Mouse (Mus musculus): ENCODE data around the gene Gm13290. TPM values are rescaled to one million over a fixed set of nuclear protein-coding genes. Genes with fewer than 3 reads are reported as not detected.
"Not testable (repeated sequence)": the region's sequence is repeated elsewhere in the genome, so short reads cannot be mapped to it uniquely, and the experiment has no call there.

Gene Gm13290
- polyA plus RNA-seq, 1 experiment from 2014 or later, result 0.13 TPM

DNA sequence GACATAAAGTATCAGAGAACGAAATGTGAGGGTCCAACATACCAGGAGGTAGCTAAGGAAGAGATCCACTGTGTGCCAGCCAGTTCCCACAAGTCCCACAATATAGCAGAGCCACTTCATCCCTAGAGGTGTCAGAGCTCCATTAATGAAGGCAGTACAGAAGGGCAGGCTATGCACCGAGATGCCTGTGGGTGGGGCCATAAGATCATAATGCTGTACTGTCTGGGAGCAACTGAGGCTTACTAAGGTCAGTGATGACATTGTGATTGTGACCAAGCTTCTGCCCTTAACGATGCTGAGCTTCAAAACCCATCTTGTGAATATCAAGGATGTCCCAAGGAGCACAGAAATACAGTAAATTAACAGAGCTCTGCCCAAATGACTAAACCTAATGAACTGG, 29.4 kb upstream of the Gm13290 start:
- Histone ChIP-seq H3K36me3 (ENCODE audit: control insufficient read depth, insufficient read depth) (no peaks in the 10 kb centered on the region), H3K9me3 (ENCODE audit: control insufficient read depth) (no peaks in the 10 kb centered on the region), H3K4me3 (ENCODE audit: low read depth, low read length) (no peak overlapping the region), H3K27me3 (replicated peaks; ENCODE audit: control insufficient read depth, insufficient read depth, low read length) (no peaks in the 10 kb centered on the region), H3K4me1 (replicated peaks; ENCODE audit: control insufficient read depth, insufficient read depth, low read length) (no peaks in the 10 kb centered on the region), H3K27ac (ENCODE audit: low read depth, low read length) (no peak overlapping the region), H3K4me2 (replicated peaks; ENCODE audit: low read depth) (no peak overlapping the region), H3K9ac (ENCODE audit: low read depth, low read length) (no peak overlapping the region)
- peak; percentile 33; the same call in 1 of the 2 replicates for TF ChIP-seq CTCF (IDR thresholded peaks at IDR 0.05; ENCODE audit: low read depth)
- no peak for ATAC-seq
- 64% methylated on average over 3 of the region's 3 CpGs for WGBS

DNA sequence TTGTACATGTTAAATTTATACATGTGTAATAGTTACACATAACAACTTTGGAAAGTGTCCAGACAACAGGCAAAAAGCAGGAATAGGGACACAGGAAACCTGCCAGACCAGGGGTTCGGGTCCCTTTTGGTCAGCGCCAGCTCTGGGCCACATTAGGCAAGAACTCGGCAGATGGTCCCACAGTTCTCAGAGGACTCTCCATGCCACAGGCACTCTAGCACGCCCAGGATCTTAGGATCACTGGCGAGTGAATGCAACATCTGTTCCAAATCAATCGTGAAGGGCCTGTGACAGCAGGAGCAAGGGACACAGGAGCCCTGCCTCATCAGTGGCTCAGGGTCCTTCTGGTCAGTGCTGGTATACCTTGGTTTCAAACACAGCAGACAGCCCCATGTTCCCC, 23.7 kb upstream of the Gm13290 start:
- Histone ChIP-seq H3K27me3 (replicated peaks; ENCODE audit: control insufficient read depth, insufficient read depth, low read length) (no peaks in the 10 kb centered on the region), H3K9me3 (ENCODE audit: control insufficient read depth) (no peaks in the 10 kb centered on the region), H3K27ac (ENCODE audit: low read depth, low read length) (no peak overlapping the region), H3K4me2 (replicated peaks; ENCODE audit: low read depth) (no peak overlapping the region), H3K36me3 (ENCODE audit: control insufficient read depth, insufficient read depth) (no peaks in the 10 kb centered on the region), H3K4me1 (replicated peaks; ENCODE audit: control insufficient read depth, insufficient read depth, low read length) (no peaks in the 10 kb centered on the region), H3K9ac (ENCODE audit: low read depth, low read length) (no peak overlapping the region), H3K4me3 (ENCODE audit: low read depth, low read length) (no peak overlapping the region)
- ATAC-seq, result no peak
- WGBS, result 74% methylated on average over 6 of the region's 6 CpGs
- TF ChIP-seq CTCF (IDR thresholded peaks at IDR 0.05; ENCODE audit: low read depth), result no peak

DNA sequence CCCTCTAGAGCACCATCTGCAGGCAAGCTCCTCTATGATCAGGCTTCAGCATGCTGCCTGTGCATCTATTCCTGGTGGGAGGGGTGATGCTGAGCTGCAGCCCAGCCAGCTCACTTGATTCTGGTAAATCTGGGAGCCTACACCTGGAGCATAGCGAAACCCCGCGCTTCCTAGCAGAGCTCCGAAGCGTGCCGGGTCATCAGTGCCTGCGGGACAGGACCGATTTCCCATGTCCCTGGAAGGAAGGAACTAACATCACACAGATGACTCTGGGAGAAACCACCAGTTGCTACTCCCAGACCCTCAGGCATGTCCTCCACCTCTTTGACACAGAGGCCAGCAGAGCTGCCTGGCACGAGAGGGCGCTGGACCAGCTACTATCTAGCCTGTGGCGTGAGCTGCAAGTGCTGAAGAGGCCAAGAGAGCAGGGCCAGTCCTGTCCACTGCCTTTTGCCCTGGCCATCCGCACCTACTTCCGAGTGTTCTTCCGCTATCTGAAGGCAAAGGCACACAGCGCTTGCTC, 18.8 kb upstream of the Gm13290 start, which contains the start of gene Gm13271:
Gm13271 (plus strand) TSS at position 51 of the 523 bp plus-strand sequence.
- not testable (repeated sequence) for H3K27ac ChIP-seq (ENCODE audit: low read depth, low read length); H3K4me2 ChIP-seq (replicated peaks; ENCODE audit: low read depth); ATAC-seq; H3K4me1 ChIP-seq (replicated peaks; ENCODE audit: control insufficient read depth, insufficient read depth, low read length); H3K4me3 ChIP-seq (ENCODE audit: low read depth, low read length); H3K9ac ChIP-seq (ENCODE audit: low read depth, low read length); H3K36me3 ChIP-seq (ENCODE audit: control insufficient read depth, insufficient read depth); H3K9me3 ChIP-seq (ENCODE audit: control insufficient read depth); H3K27me3 ChIP-seq (replicated peaks; ENCODE audit: control insufficient read depth, insufficient read depth, low read length)
- TF ChIP-seq CTCF (IDR thresholded peaks at IDR 0.05; ENCODE audit: low read depth), result peak; percentile 17; the same call in 1 of the 2 replicates
- 75% methylated on average over 14 of the region's 15 CpGs for WGBS

DNA sequence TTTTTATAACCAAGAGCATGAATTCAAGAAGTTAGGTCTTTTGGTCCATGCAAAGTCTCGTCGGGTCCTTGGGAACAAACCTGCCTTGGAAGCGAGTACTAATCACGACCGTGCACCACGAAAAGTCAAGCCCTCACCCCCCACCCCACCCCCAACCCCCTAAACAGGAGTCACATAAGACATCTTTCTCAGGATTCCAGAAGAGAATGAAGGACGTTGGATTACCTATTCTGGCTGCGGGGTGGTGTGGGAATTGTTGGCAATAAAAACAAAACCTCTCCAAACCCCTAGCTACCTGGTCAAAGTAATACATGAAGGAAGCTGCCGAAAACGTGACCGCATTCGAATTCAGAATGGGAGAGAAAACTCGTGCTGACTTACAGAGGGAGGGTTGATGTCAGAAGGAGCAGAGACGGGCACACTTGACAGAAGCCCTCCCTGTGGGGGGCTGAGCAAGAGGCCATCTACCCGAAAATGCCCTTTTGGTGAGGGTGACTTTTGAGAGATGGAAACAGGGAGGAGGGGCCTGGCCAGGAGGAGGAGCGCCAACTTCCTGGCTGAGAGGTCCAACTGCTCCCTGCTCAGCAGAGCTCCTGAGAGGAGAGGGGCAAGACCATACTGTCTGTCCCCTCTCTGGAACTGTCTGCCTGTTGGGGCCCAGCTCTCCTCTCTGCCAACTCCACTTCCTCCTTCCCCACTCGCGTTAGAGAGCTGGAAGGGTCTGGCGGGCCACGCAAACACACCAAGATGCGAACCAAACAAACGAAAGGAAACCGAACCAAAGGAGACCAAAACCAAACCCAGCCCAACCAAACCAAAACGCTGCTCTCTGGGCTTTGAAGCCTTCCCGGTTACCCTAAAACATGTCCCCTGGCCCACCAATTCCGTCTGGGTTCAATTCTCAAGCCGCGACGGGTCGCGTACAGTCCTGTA, 16.8 kb upstream of the Gm13290 start:
- H3K4me3 ChIP-seq (ENCODE audit: low read depth, low read length), result peak overlapping the region; percentile 48
- 9% methylated on average over 28 of the region's 31 CpGs for WGBS
- not testable (repeated sequence) for H3K36me3 ChIP-seq (ENCODE audit: control insufficient read depth, insufficient read depth); ATAC-seq; H3K4me1 ChIP-seq (replicated peaks; ENCODE audit: control insufficient read depth, insufficient read depth, low read length); H3K9me3 ChIP-seq (ENCODE audit: control insufficient read depth); H3K27me3 ChIP-seq (replicated peaks; ENCODE audit: control insufficient read depth, insufficient read depth, low read length)
- peak overlapping the region; percentile 68 for H3K9ac ChIP-seq (ENCODE audit: low read depth, low read length)
- peak overlapping the region; percentile 91 for H3K27ac ChIP-seq (ENCODE audit: low read depth, low read length)
- H3K4me2 ChIP-seq (replicated peaks; ENCODE audit: low read depth), result peak overlapping the region; percentile 85

DNA sequence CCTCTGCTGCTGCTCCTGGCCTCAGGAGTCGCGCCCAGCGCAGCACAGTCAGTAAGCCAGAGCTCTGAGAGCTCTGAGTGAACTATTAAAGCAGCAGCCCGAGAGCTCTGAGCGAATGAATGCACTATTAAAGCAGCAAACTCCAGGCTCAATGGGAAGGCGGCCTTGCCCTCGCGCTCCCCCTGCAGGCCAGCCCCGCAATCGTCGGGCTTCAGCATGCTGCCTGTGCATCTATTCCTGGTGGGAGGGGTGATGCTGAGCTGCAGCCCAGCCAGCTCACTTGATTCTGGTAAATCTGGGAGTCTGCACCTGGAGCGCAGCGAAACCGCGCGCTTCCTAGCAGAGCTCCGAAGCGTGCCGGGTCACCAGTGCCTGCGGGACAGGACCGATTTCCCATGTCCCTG, 16.0 kb upstream of the Gm13290 start:
- 0% methylated on average over 18 of the region's 21 CpGs for WGBS
- not testable (repeated sequence) for H3K9me3 ChIP-seq (ENCODE audit: control insufficient read depth); H3K27me3 ChIP-seq (replicated peaks; ENCODE audit: control insufficient read depth, insufficient read depth, low read length); H3K4me1 ChIP-seq (replicated peaks; ENCODE audit: control insufficient read depth, insufficient read depth, low read length); H3K36me3 ChIP-seq (ENCODE audit: control insufficient read depth, insufficient read depth)
- peak overlapping the region; percentile 85 for H3K4me2 ChIP-seq (replicated peaks; ENCODE audit: low read depth)
- peak overlapping the region; percentile 91; the same call in 1 of the 2 replicates for H3K27ac ChIP-seq (ENCODE audit: low read depth, low read length)
- peak overlapping the region; percentile 48 for H3K4me3 ChIP-seq (ENCODE audit: low read depth, low read length)
- ATAC-seq, result peak; percentile 100
- H3K9ac ChIP-seq (ENCODE audit: low read depth, low read length), result peak overlapping the region; percentile 68; the same call in 1 of the 2 replicates
- TF ChIP-seq CTCF (IDR thresholded peaks at IDR 0.05; ENCODE audit: low read depth), result peak; percentile 77

DNA sequence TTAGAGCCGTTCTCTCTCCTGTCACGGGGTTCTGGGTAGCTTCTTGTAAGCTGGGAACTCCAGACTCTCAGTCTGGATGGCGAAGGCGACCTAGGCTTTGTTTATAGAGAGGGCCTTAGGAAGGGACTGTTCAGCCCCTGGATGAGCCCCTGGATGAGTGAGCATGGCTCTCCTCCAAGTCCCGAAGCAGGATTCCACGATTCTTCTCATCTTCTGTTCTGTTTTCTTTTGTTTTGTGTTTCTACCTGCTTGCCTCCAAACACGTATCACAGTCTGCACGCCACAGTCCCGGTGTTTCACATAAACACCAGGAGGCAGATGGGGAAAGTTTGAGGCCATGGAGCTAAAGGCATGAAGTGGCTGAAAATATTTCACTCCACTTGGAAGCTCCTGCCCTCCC, 14.9 kb upstream of the Gm13290 start:
- H3K27ac ChIP-seq (ENCODE audit: low read depth, low read length); H3K4me3 ChIP-seq (ENCODE audit: low read depth, low read length); H3K9me3 ChIP-seq (ENCODE audit: control insufficient read depth); H3K4me1 ChIP-seq (replicated peaks; ENCODE audit: control insufficient read depth, insufficient read depth, low read length); ATAC-seq; H3K4me2 ChIP-seq (replicated peaks; ENCODE audit: low read depth); H3K9ac ChIP-seq (ENCODE audit: low read depth, low read length); H3K36me3 ChIP-seq (ENCODE audit: control insufficient read depth, insufficient read depth); H3K27me3 ChIP-seq (replicated peaks; ENCODE audit: control insufficient read depth, insufficient read depth, low read length): not testable (repeated sequence)
- 85% methylated on average over 7 of the region's 9 CpGs for WGBS

DNA sequence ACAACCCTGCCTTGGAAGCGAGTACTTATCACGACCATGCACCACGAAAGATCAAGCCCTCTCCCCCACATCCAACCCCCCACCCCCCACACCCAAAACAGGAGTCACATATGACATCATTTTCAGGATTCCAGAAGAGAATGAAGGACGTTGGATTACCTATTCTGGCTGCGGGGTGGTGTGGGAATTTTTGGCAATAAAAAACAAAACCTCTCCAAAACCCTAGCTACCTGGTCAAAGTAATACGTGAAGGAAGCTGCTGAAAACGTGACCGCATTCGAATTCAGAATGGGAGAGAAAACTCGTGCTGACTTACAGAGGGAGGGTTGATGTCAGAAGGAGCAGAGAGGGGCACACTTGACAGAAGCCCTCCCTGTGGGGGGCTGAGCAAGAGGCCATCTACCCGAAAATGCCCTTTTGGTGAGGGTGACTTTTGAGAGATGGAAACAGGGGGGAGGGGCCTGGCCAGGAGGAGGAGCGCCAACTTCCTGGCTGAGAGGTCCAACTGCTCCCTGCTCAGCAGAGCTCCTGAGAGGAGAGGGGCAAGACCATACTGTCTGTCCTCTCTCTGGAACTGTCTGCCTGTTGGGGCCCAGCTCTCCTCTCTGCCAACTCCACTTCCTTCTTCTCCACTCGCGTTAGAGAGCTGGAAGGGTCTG, 13.9 kb upstream of the Gm13290 start, which contains the start of gene Gm13283:
Gm13283 (plus strand) TSS at position 510 of the 659 bp plus-strand sequence.
- not testable (repeated sequence) for H3K27me3 ChIP-seq (replicated peaks; ENCODE audit: control insufficient read depth, insufficient read depth, low read length); H3K4me1 ChIP-seq (replicated peaks; ENCODE audit: control insufficient read depth, insufficient read depth, low read length); H3K9ac ChIP-seq (ENCODE audit: low read depth, low read length); H3K36me3 ChIP-seq (ENCODE audit: control insufficient read depth, insufficient read depth); ATAC-seq; H3K9me3 ChIP-seq (ENCODE audit: control insufficient read depth)
- H3K4me3 ChIP-seq (ENCODE audit: low read depth, low read length), result peak within 1 kb of the TSS; percentile 24
- WGBS, result 36% methylated on average over 6 of the region's 14 CpGs
- peak within 1 kb of the TSS; percentile 52 for H3K4me2 ChIP-seq (replicated peaks; ENCODE audit: low read depth)
- peak within 1 kb of the TSS; percentile 54; the same call in 1 of the 2 replicates for H3K27ac ChIP-seq (ENCODE audit: low read depth, low read length)
